ENCODE assay signal across 7 mouse cellular contexts in genomic region chr9:106171346-106172158, GRCm38 (mm10). TPM values are rescaled to one million over a fixed set of nuclear protein-coding genes. Genes with fewer than 3 reads are reported as not detected.
DNase-seq lines count a peak whose midpoint lies in the region; ATAC-seq lines count a peak whose summit lies in the region.

No protein-coding gene starts in this region.

- H3K4me1 ChIP-seq in embryonic facial prominence, embryonic 10.5 days: peaks cover 37% of the 10 kb centered on the region
- peaks cover 16% of the 10 kb centered on the region; the same call in 1 of the 2 replicates for H3K4me1 ChIP-seq in intestine, embryonic 15.5 days (replicated peaks)
- H3K4me1 ChIP-seq in limb, embryonic 10.5 days: peaks cover 51% of the 10 kb centered on the region

- DNase-seq in adrenal gland, postnatal 14 days: peak; percentile 89
- DNase-seq in embryonic facial prominence, embryonic 10.5 days (ENCODE audit: low spot score): peak; percentile 69
- DNase-seq in gastrocnemius, postnatal 4 days (ENCODE audit: low spot score in 2 of 2): peak; percentile 58 to 74
- DNase-seq in limb, embryonic 10.5 days (ENCODE audit: low spot score): peak; percentile 70
- peak; percentile 64 for DNase-seq in mesoderm, embryonic 11.5 days (ENCODE audit: low read depth, low spot score)
- peak; percentile 76 for DNase-seq in right cerebral cortex, postnatal 4 days

- peak overlapping the region; percentile 78 for H3K4me3 ChIP-seq in embryonic facial prominence, embryonic 10.5 days
- H3K4me3 ChIP-seq in intestine, embryonic 15.5 days (replicated peaks): peak overlapping the region; percentile 89
- H3K4me3 ChIP-seq in limb, embryonic 10.5 days: peak overlapping the region; percentile 94

- peaks cover 7% of the 10 kb centered on the region; the same call in 1 of the 2 replicates for H3K27me3 ChIP-seq in embryonic facial prominence, embryonic 10.5 days (replicated peaks; ENCODE audit: low read depth, poor library complexity, severe bottlenecking)
- no peaks in the 10 kb centered on the region for H3K27me3 ChIP-seq in intestine, embryonic 15.5 days (replicated peaks)
- H3K27me3 ChIP-seq in limb, embryonic 10.5 days (ENCODE audit: low read depth, poor library complexity, severe bottlenecking): no peaks in the 10 kb centered on the region

- H3K4me2 ChIP-seq in intestine, embryonic 15.5 days (replicated peaks): peak overlapping the region; percentile 60

- H3K9ac ChIP-seq in intestine, embryonic 15.5 days: peak overlapping the region; percentile 89

- H3K9me3 ChIP-seq in embryonic facial prominence, embryonic 10.5 days: no peaks in the 10 kb centered on the region
- H3K9me3 ChIP-seq in intestine, embryonic 15.5 days: no peaks in the 10 kb centered on the region
- H3K9me3 ChIP-seq in limb, embryonic 10.5 days (replicated peaks): no peaks in the 10 kb centered on the region

- H3K27ac ChIP-seq in embryonic facial prominence, embryonic 10.5 days (replicated peaks): peak overlapping the region; percentile 95
- H3K27ac ChIP-seq in intestine, embryonic 15.5 days: peak overlapping the region; percentile 98
- H3K27ac ChIP-seq in limb, embryonic 10.5 days: peak overlapping the region; percentile 97

- 1% methylated on average over 30 of the region's 30 CpGs for WGBS in embryonic facial prominence, embryonic 10.5 days
- WGBS in intestine, embryonic 15.5 days: under 1% methylated on average over 30 of the region's 30 CpGs
- WGBS in limb, embryonic 10.5 days: 1% methylated on average over 30 of the region's 30 CpGs

- peak; percentile 56 for ATAC-seq in intestine, embryonic 15.5 days

- H3K36me3 ChIP-seq in embryonic facial prominence, embryonic 10.5 days (replicated peaks): peaks cover 22% of the 10 kb centered on the region
- no peaks in the 10 kb centered on the region for H3K36me3 ChIP-seq in intestine, embryonic 15.5 days
- H3K36me3 ChIP-seq in limb, embryonic 10.5 days: peaks cover 14% of the 10 kb centered on the region

RNA-seq across cellular contexts. Expression of gene Wdr82, which starts 0.8 kb away (rescaled TPM):
- total RNA-seq in adrenal gland, postnatal 14 days (2021): 83.9 and 84.7 TPM in 2 replicates
- 28.4 and 28.8 TPM in 2 replicates for polyA plus RNA-seq in embryonic facial prominence, embryonic 10.5 days (2016; fragmentation: Nextera tagmentation; extraction: Ambion mirVana)
- total RNA-seq in gastrocnemius, postnatal 4 days (2021): 10 to 100 TPM; 60.3 to 62.5 TPM
- polyA plus RNA-seq in intestine, embryonic 15.5 days (2015; fragmentation: Nextera tagmentation; extraction: Ambion mirVana): 16.5 and 19.0 TPM in 2 replicates
- polyA plus RNA-seq in limb, embryonic 10.5 days (2016; fragmentation: Nextera tagmentation; extraction: Ambion mirVana): 26.2 and 28.8 TPM in 2 replicates

RNA-seq across cellular contexts. Expression of gene Glyctk, which starts 13.6 kb away (rescaled TPM):
- total RNA-seq in adrenal gland, postnatal 14 days (2021): 3.6 and 13.6 TPM in 2 replicates
- 2.4 and 2.9 TPM in 2 replicates for polyA plus RNA-seq in embryonic facial prominence, embryonic 10.5 days (2016; fragmentation: Nextera tagmentation; extraction: Ambion mirVana)
- 1 to 10 TPM; 1.1 to 3.0 TPM for total RNA-seq in gastrocnemius, postnatal 4 days (2021)
- 3.4 and 4.3 TPM in 2 replicates for polyA plus RNA-seq in intestine, embryonic 15.5 days (2015; fragmentation: Nextera tagmentation; extraction: Ambion mirVana)
- polyA plus RNA-seq in limb, embryonic 10.5 days (2016; fragmentation: Nextera tagmentation; extraction: Ambion mirVana): 0.83 and 1.9 TPM in 2 replicates

RNA-seq across cellular contexts. Expression of gene Ppm1m, which starts 28.0 kb away (rescaled TPM):
- total RNA-seq in adrenal gland, postnatal 14 days (2021): 133 and 136 TPM in 2 replicates
- polyA plus RNA-seq in embryonic facial prominence, embryonic 10.5 days (2016; fragmentation: Nextera tagmentation; extraction: Ambion mirVana): 50.2 and 54.1 TPM in 2 replicates
- total RNA-seq in gastrocnemius, postnatal 4 days (2021): 10 to 100 TPM; 16.7 to 20.8 TPM
- polyA plus RNA-seq in intestine, embryonic 15.5 days (2015; fragmentation: Nextera tagmentation; extraction: Ambion mirVana): 30.4 and 31.7 TPM in 2 replicates
- polyA plus RNA-seq in limb, embryonic 10.5 days (2016; fragmentation: Nextera tagmentation; extraction: Ambion mirVana): 53.1 and 57.5 TPM in 2 replicates

RNA-seq across cellular contexts. Expression of gene Twf2, which starts 31.4 kb away (rescaled TPM):
- 43.6 and 54.3 TPM in 2 replicates for total RNA-seq in adrenal gland, postnatal 14 days (2021)
- 69.5 and 74.7 TPM in 2 replicates for polyA plus RNA-seq in embryonic facial prominence, embryonic 10.5 days (2016; fragmentation: Nextera tagmentation; extraction: Ambion mirVana)
- total RNA-seq in gastrocnemius, postnatal 4 days (2021): 100 to 1,000 TPM in 1 of 2 experiments, 10 to 100 TPM in 1; 92.7 to 105 TPM
- polyA plus RNA-seq in intestine, embryonic 15.5 days (2015; fragmentation: Nextera tagmentation; extraction: Ambion mirVana): 51.5 and 52.5 TPM in 2 replicates
- polyA plus RNA-seq in limb, embryonic 10.5 days (2016; fragmentation: Nextera tagmentation; extraction: Ambion mirVana): 75.1 and 76.6 TPM in 2 replicates

RNA-seq across cellular contexts. Expression of gene Tlr9, which starts 50.8 kb away (rescaled TPM):
- total RNA-seq in adrenal gland, postnatal 14 days (2021): 1.3 and 3.8 TPM in 2 replicates
- polyA plus RNA-seq in embryonic facial prominence, embryonic 10.5 days (2016; fragmentation: Nextera tagmentation; extraction: Ambion mirVana): not detected in 2 replicates
- 1 to 10 TPM in 1 of 2 experiments, under 1 TPM in 1; 0.88 to 1.1 TPM for total RNA-seq in gastrocnemius, postnatal 4 days (2021)
- 0.16 and 0.19 TPM in 2 replicates for polyA plus RNA-seq in intestine, embryonic 15.5 days (2015; fragmentation: Nextera tagmentation; extraction: Ambion mirVana)
- not detected in 2 replicates for polyA plus RNA-seq in limb, embryonic 10.5 days (2016; fragmentation: Nextera tagmentation; extraction: Ambion mirVana)

Comparison
In these comparisons a context has a peak if more than half of its experiments do, and no peak if none do; other contexts are left out.
1. Peak in every context shown above with its lines: DNase-seq, ATAC-seq, H3K4me3 ChIP-seq and H3K27ac ChIP-seq.